Mouse (Mus musculus) telencephalon, adult 2 months (tissue): ENCODE measurements around the gene Fyn.

Experiments
- DNase-seq: peaks from one replicate; pipeline ENCODE4 v3.0.0-alpha.2; 2011; ENCODE audit warnings: low read depth, low spot score

The Fyn gene

GRCm38 (mm10) chr10:39368572-39369135, at the start of gene Fyn:
Fyn (plus strand) TSS chr10:39368855.
- DNase-seq = no peak

- no peak for DNase-seq
These were observed 47.6 kb upstream of the Fyn start for GRCm38 (mm10) chr10:39320798-39321622.

GRCm38 (mm10) chr10:39321623-39321985, 47.1 kb upstream of the Fyn start:
- DNase-seq = no peak

GRCm38 (mm10) chr10:39322143-39322542, 46.5 kb upstream of the Fyn start:
- DNase-seq = no peak

- no peak for DNase-seq
These were observed 44.4 kb upstream of the Fyn start for GRCm38 (mm10) chr10:39324291-39324690.

- no peak for DNase-seq
These were observed 40.0 kb upstream of the Fyn start for GRCm38 (mm10) chr10:39328661-39329060.

GRCm38 (mm10) chr10:39334320-39334719, 34.3 kb upstream of the Fyn start:
- DNase-seq = no peak

GRCm38 (mm10) chr10:39335880-39336279, 32.8 kb upstream of the Fyn start:
- no peak for DNase-seq

- no peak for DNase-seq
These were observed 29.3 kb upstream of the Fyn start for GRCm38 (mm10) chr10:39339189-39339968.

GRCm38 (mm10) chr10:39339969-39340236, 28.8 kb upstream of the Fyn start:
- no peak for DNase-seq

- no peak for DNase-seq
These were observed 25.1 kb upstream of the Fyn start for GRCm38 (mm10) chr10:39343551-39343950.

GRCm38 (mm10) chr10:39345921-39346320, 22.7 kb upstream of the Fyn start:
- no peak for DNase-seq

- no peak for DNase-seq
These were observed 18.8 kb upstream of the Fyn start for GRCm38 (mm10) chr10:39349781-39350364.

- no peak for DNase-seq
These were observed 4.5 kb upstream of the Fyn start for GRCm38 (mm10) chr10:39364196-39364595.

- DNase-seq = peak; percentile 90
These were observed 862 bp downstream of the Fyn start for GRCm38 (mm10) chr10:39369502-39369931.

- no peak for DNase-seq
These were observed 1.5 kb downstream of the Fyn start for GRCm38 (mm10) chr10:39369977-39370785.

- DNase-seq = no peak
These were observed 2.1 kb downstream of the Fyn start for GRCm38 (mm10) chr10:39370786-39371221.

GRCm38 (mm10) chr10:39371467-39371866, 2.8 kb downstream of the Fyn start:
- DNase-seq = no peak

- no peak for DNase-seq
These were observed 3.3 kb downstream of the Fyn start for GRCm38 (mm10) chr10:39371991-39372390.

GRCm38 (mm10) chr10:39376676-39377075, 8.0 kb downstream of the Fyn start:
- DNase-seq = no peak

GRCm38 (mm10) chr10:39377219-39377618, 8.6 kb downstream of the Fyn start:
- DNase-seq = no peak
